Mouse (Mus musculus): ENCODE measurements at regions not wholly inside any gene's neighbourhood (a gene's known extent, or its start where the extent isn't known, plus 50 kb on each side); places are given as distances from the start of the nearest gene placed in this dataset.
"Not testable (repeated sequence)": the region's sequence is repeated elsewhere in the genome, so short reads cannot be mapped to it uniquely, and the experiment has no call there.

- no peak for DNase-seq (ENCODE audit: extremely low read depth, insufficient read length, low spot score)
Measured at GRCm38 (mm10) chr16:84625110-84625722, 110.3 kb downstream of the A730009L09Rik start.

- no peak for DNase-seq (ENCODE audit: extremely low read depth, insufficient read length, low spot score)
Measured at GRCm38 (mm10) chr16:84627052-84627451, 108.5 kb downstream of the Mrpl39 start.

- DNase-seq (ENCODE audit: extremely low read depth, insufficient read length, low spot score): no peak
Measured at GRCm38 (mm10) chr16:84629868-84630267, 105.7 kb downstream of the Mrpl39 start.

GRCm38 (mm10) chr16:84644446-84644845 is 91.1 kb downstream of the Mrpl39 start:
- not testable (repeated sequence) for DNase-seq (ENCODE audit: extremely low read depth, insufficient read length, low spot score)

GRCm38 (mm10) chr16:84646172-84646684 is 89.3 kb downstream of the Mrpl39 start:
- DNase-seq (ENCODE audit: extremely low read depth, insufficient read length, low spot score): no peak

- DNase-seq (ENCODE audit: extremely low read depth, insufficient read length, low spot score): no peak
Measured at GRCm38 (mm10) chr16:84650646-84651045, 84.9 kb downstream of the Mrpl39 start.

- DNase-seq (ENCODE audit: extremely low read depth, insufficient read length, low spot score): no peak
Measured at GRCm38 (mm10) chr16:84653873-84654272, 81.7 kb downstream of the Mrpl39 start.

- peak; percentile 61 for DNase-seq (ENCODE audit: extremely low read depth, insufficient read length, low spot score)
Measured at GRCm38 (mm10) chr16:84661879-84662278, 73.7 kb downstream of the Mrpl39 start.

- DNase-seq (ENCODE audit: extremely low read depth, insufficient read length, low spot score): no peak
Measured at GRCm38 (mm10) chr16:84663581-84663980, 72.0 kb downstream of the Mrpl39 start.

Measured in 3134 (cell line).